Mouse (Mus musculus): ENCODE data around the gene Perp.

- TF ChIP-seq CTCF (IDR thresholded peaks at IDR 0.05; ENCODE audit: control insufficient read depth, insufficient read depth, low read length) (0 out of 2 replicates have a peak, but pooled peaks have one; percentile 10), POLR2A (IDR thresholded peaks at IDR 0.05; ENCODE audit: borderline replicate concordance, control insufficient read depth, low read depth, low read length) (no peak)
These were observed 8.9 kb upstream of the Perp start for GRCm38 (mm10) chr10:18835684-18836479.

All from bone marrow, adult 2 months (tissue).